ENCODE assay signal across 12 mouse cellular contexts in genomic region chr17:84274999-84275398, GRCm38 (mm10).
DNase-seq lines count a peak whose midpoint lies in the region; ATAC-seq and TF ChIP-seq lines count a peak whose summit lies in the region.
"Had no signal": no experiment of that assay in that cellular context is flagged by ENCODE, and none has a peak within 500 bp of the region (broad histone marks: within the 10 kb centered on the region; RNA-seq: fewer than 3 reads in every experiment).

No protein-coding gene starts in this region.

- TF ChIP-seq POLR2A in bone marrow, adult 2 months (IDR thresholded peaks at IDR 0.05; ENCODE audit: borderline replicate concordance, control insufficient read depth, low read depth, low read length): no peak

- H3K36me3 ChIP-seq in heart, embryonic 14.5 days (ENCODE audit: control insufficient read depth, insufficient read depth, low read length): no peaks in the 10 kb centered on the region
- H3K36me3 ChIP-seq in heart, embryonic 16.5 days (ENCODE audit: control insufficient read depth, insufficient read depth): no peaks in the 10 kb centered on the region

- no peak for DNase-seq in heart, adult 9 months (ENCODE audit: low spot score in 2 of 2)
- DNase-seq in left cerebral cortex, postnatal 10 days (ENCODE audit: extremely low spot score in 1 of 2, low spot score in 2 of 2): no peak
- DNase-seq in left cerebral cortex, adult 2 months (ENCODE audit: extremely low spot score in 1 of 2, low spot score in 2 of 2): no peak
- DNase-seq in adrenal gland, postnatal 36 days: no peak
- DNase-seq: cerebellum, adult 2 months; layer of hippocampus, postnatal 36 days had no signal

- no peaks in the 10 kb centered on the region for H3K9me3 ChIP-seq in heart, embryonic 14.5 days (ENCODE audit: control insufficient read depth, low read length)
- H3K9me3 ChIP-seq in heart, embryonic 16.5 days (replicated peaks; ENCODE audit: control insufficient read depth, low read length): no peaks in the 10 kb centered on the region
- H3K9me3 ChIP-seq: megakaryocyte, embryonic 14.5 days had no signal

- peak overlapping the region; percentile 14; the same call in 1 of the 2 replicates for H3K4me2 ChIP-seq in heart, embryonic 14.5 days (ENCODE audit: low read length)
- H3K4me2 ChIP-seq in heart, embryonic 16.5 days (ENCODE audit: low read depth, low read length): no peak overlapping the region

- WGBS in heart, embryonic 14.5 days: 43% methylated on average over 3 of the region's 3 CpGs
- 34% methylated on average over 3 of the region's 3 CpGs for WGBS in bone marrow, adult 2 months
- WGBS in heart, embryonic 16.5 days: 41% methylated on average over 3 of the region's 3 CpGs

- H3K27me3 ChIP-seq in heart, embryonic 14.5 days (ENCODE audit: control insufficient read depth, insufficient read depth, low read length): no peaks in the 10 kb centered on the region
- no peaks in the 10 kb centered on the region for H3K27me3 ChIP-seq in heart, embryonic 16.5 days (ENCODE audit: control insufficient read depth, insufficient read depth, low read length)
- H3K27me3 ChIP-seq: megakaryocyte, embryonic 14.5 days had no signal

- no peak for TF ChIP-seq CTCF in bone marrow, adult 2 months (IDR thresholded peaks at IDR 0.05; ENCODE audit: control insufficient read depth, insufficient read depth, low read length)
- no peak for TF ChIP-seq CTCF in left cerebral cortex, adult 2 months (IDR thresholded peaks at IDR 0.05)

- H3K4me1 ChIP-seq in heart, embryonic 14.5 days (ENCODE audit: control insufficient read depth in 2 of 2, insufficient read depth in 2 of 2, low read length in 2 of 2): peaks cover 30 to 47% of the 10 kb centered on the region in 2 experiments
- peaks cover 4% of the 10 kb centered on the region; the same call in 1 of the 2 replicates for H3K4me1 ChIP-seq in bone marrow, adult 2 months (ENCODE audit: control insufficient read depth, insufficient read depth, low read length)
- H3K4me1 ChIP-seq in heart, embryonic 16.5 days (ENCODE audit: control insufficient read depth, insufficient read depth, low read length): peaks cover 43% of the 10 kb centered on the region

- H3K4me3 ChIP-seq in heart, embryonic 14.5 days (ENCODE audit: control insufficient read depth in 1 of 2, insufficient read depth in 1 of 2, low read depth in 1 of 2, low read length in 2 of 2): no peak overlapping the region
- H3K4me3 ChIP-seq in bone marrow, adult 2 months (replicated peaks; ENCODE audit: control insufficient read depth, low read depth, low read length): no peak overlapping the region
- H3K4me3 ChIP-seq in heart, embryonic 16.5 days (ENCODE audit: low read length): no peak overlapping the region
- no peak overlapping the region for H3K4me3 ChIP-seq in left cerebral cortex, adult 2 months

- intact Hi-C loops in left cerebral cortex, postnatal 10 days (cut with DNase I): no loop called here
- intact Hi-C loops in left cerebral cortex, adult 2 months (cut with DNase I): loop anchor here (5.0 kb wide), 1 partner anchor 42 kb away; no protein-coding TSS in a partner anchor

- no peak overlapping the region; the same call in 1 of the 2 replicates for H3K9ac ChIP-seq in heart, embryonic 14.5 days (ENCODE audit: low read length)
- H3K9ac ChIP-seq in heart, embryonic 16.5 days (ENCODE audit: low read length): no peak overlapping the region

- ATAC-seq in heart, embryonic 14.5 days (ENCODE audit: insufficient number of reproducible peaks, insufficient read depth, low FRiP score, low read depth): no peak
- ATAC-seq in heart, embryonic 16.5 days (replicated peaks; ENCODE audit: extremely low read depth, insufficient read depth, low FRiP score): no peak
- peak; percentile 85 for ATAC-seq in megakaryocyte, adult 5-6 weeks (ENCODE audit: poor library complexity, severe bottlenecking)
- ATAC-seq: inflammation-experienced regulatory T-cells, adult 6 months had no signal

- peak overlapping the region; percentile 88 to 94 for H3K27ac ChIP-seq in heart, embryonic 14.5 days (replicated peaks in 1 of 2; ENCODE audit: control insufficient read depth in 1 of 2, insufficient read depth in 1 of 2, low read depth in 2 of 2, low read length in 2 of 2)
- peak overlapping the region; percentile 35 for H3K27ac ChIP-seq in bone marrow, adult 2 months (ENCODE audit: control insufficient read depth, insufficient read depth, low read depth, low read length, poor library complexity)
- H3K27ac ChIP-seq in heart, embryonic 16.5 days (ENCODE audit: low read length): peak overlapping the region; percentile 89
- H3K27ac ChIP-seq in left cerebral cortex, adult 2 months: no peak overlapping the region
